Comparison of ENCODE assay signal across 8 mouse cellular contexts in genomic region chr4:32984242-32984641, GRCm38 (mm10). TPM values are rescaled to one million over a fixed set of nuclear protein-coding genes. Genes with fewer than 3 reads are reported as not detected.
A peak's percentile ranks its signal among the peaks of the same experiment; 100 is the strongest.
DNase-seq lines count a peak whose midpoint lies in the region; ATAC-seq and TF ChIP-seq lines count a peak whose summit lies in the region.

No protein-coding gene starts in this region.

- DNase-seq in kidney, postnatal 0 days (ENCODE audit: low spot score), result peak; percentile 44
- no peak for DNase-seq in kidney, postnatal 10 days
- peak; percentile 54 for DNase-seq in brain, adult 2 months (ENCODE audit: low read depth, low spot score)
- peak; percentile 51 for DNase-seq in forebrain, postnatal 0 days
- no peak for DNase-seq in gastrocnemius, postnatal 10 days
- no peak for DNase-seq in adipocyte (ENCODE audit: low spot score)

- H3K36me3 ChIP-seq in kidney, postnatal 0 days (ENCODE audit: insufficient read depth, low read length), result no peaks in the 10 kb centered on the region
- no peaks in the 10 kb centered on the region for H3K36me3 ChIP-seq in forebrain, postnatal 0 days (ENCODE audit: insufficient read depth)
- no peaks in the 10 kb centered on the region for H3K36me3 ChIP-seq in liver, embryonic 12.5 days
- no peaks in the 10 kb centered on the region for H3K36me3 ChIP-seq in stomach, embryonic 15.5 days

- H3K9me3 ChIP-seq in kidney, postnatal 0 days (replicated peaks; ENCODE audit: low read length), result no peaks in the 10 kb centered on the region
- H3K9me3 ChIP-seq in forebrain, postnatal 0 days (ENCODE audit: low read length), result no peaks in the 10 kb centered on the region
- H3K9me3 ChIP-seq in liver, embryonic 12.5 days (replicated peaks), result peaks cover 4% of the 10 kb centered on the region; the same call in 1 of the 2 replicates
- H3K9me3 ChIP-seq in stomach, embryonic 15.5 days, result no peaks in the 10 kb centered on the region

- peak overlapping the region; percentile 77 for H3K9ac ChIP-seq in kidney, postnatal 0 days (ENCODE audit: low read depth, low read length)
- H3K9ac ChIP-seq in forebrain, postnatal 0 days, result peak overlapping the region; percentile 85
- peak overlapping the region; percentile 78 for H3K9ac ChIP-seq in liver, embryonic 12.5 days
- no peak overlapping the region for H3K9ac ChIP-seq in stomach, embryonic 15.5 days

- WGBS in kidney, postnatal 0 days, result 2% methylated on average over 13 of the region's 13 CpGs
- WGBS in forebrain, postnatal 0 days, result under 1% methylated on average over 13 of the region's 13 CpGs
- 4% methylated on average over 13 of the region's 13 CpGs for WGBS in liver, embryonic 12.5 days (ENCODE audit: insufficient replicate concordance)
- 4% methylated on average over 13 of the region's 13 CpGs for WGBS in stomach, embryonic 15.5 days

- peaks cover 12% of the 10 kb centered on the region for H3K4me1 ChIP-seq in kidney, postnatal 0 days (replicated peaks; ENCODE audit: insufficient read depth, low read length)
- peaks cover 8% of the 10 kb centered on the region; the same call in 1 of the 2 replicates for H3K4me1 ChIP-seq in forebrain, postnatal 0 days (ENCODE audit: insufficient read depth)
- H3K4me1 ChIP-seq in liver, embryonic 12.5 days, result peaks cover 85% of the 10 kb centered on the region
- no peaks in the 10 kb centered on the region for H3K4me1 ChIP-seq in stomach, embryonic 15.5 days

- peak overlapping the region; percentile 100 for H3K4me2 ChIP-seq in kidney, postnatal 0 days (ENCODE audit: low read length)
- H3K4me2 ChIP-seq in forebrain, postnatal 0 days (ENCODE audit: low read depth), result peak overlapping the region; percentile 88
- H3K4me2 ChIP-seq in liver, embryonic 12.5 days, result peak overlapping the region; percentile 99
- peak overlapping the region; percentile 98 for H3K4me2 ChIP-seq in stomach, embryonic 15.5 days

- H3K27ac ChIP-seq in kidney, postnatal 0 days, result peak overlapping the region; percentile 85; the same call in 1 of the 2 replicates
- peak overlapping the region; percentile 45; the same call in 1 of the 2 replicates for H3K27ac ChIP-seq in forebrain, postnatal 0 days (ENCODE audit: low read depth, low read length)
- no peak overlapping the region for H3K27ac ChIP-seq in liver, embryonic 12.5 days
- no peak overlapping the region for H3K27ac ChIP-seq in stomach, embryonic 15.5 days

- no peaks in the 10 kb centered on the region for H3K27me3 ChIP-seq in kidney, postnatal 0 days (ENCODE audit: insufficient read depth, low read length)
- H3K27me3 ChIP-seq in forebrain, postnatal 0 days (ENCODE audit: insufficient read depth, low read length), result no peaks in the 10 kb centered on the region
- H3K27me3 ChIP-seq in liver, embryonic 12.5 days (replicated peaks), result peaks cover 70% of the 10 kb centered on the region
- no peaks in the 10 kb centered on the region for H3K27me3 ChIP-seq in stomach, embryonic 15.5 days (replicated peaks)

- no peak for TF ChIP-seq CTCF in kidney, postnatal 0 days (IDR thresholded peaks at IDR 0.05; ENCODE audit: low read depth)
- no peak for TF ChIP-seq CTCF in forebrain, postnatal 0 days (IDR thresholded peaks at IDR 0.05; ENCODE audit: low read depth)

- peak overlapping the region; percentile 70 for H3K4me3 ChIP-seq in kidney, postnatal 0 days (replicated peaks; ENCODE audit: low read depth, low read length)
- peak overlapping the region; percentile 93 for H3K4me3 ChIP-seq in forebrain, postnatal 0 days (ENCODE audit: low read depth, low read length)
- H3K4me3 ChIP-seq in liver, embryonic 12.5 days, result peak overlapping the region; percentile 71
- peak overlapping the region; percentile 64 for H3K4me3 ChIP-seq in stomach, embryonic 15.5 days (replicated peaks)

- no peak for ATAC-seq in kidney, postnatal 0 days (replicated peaks; ENCODE audit: low FRiP score, low read depth)
- ATAC-seq in forebrain, postnatal 0 days, result no peak
- no peak for ATAC-seq in liver, embryonic 12.5 days
- ATAC-seq in stomach, embryonic 15.5 days (ENCODE audit: insufficient read depth, low FRiP score, low read depth), result no peak

RNA-seq across cellular contexts. Expression of gene Rragd, which starts 1.4 kb away (rescaled TPM):
- 24.0 and 26.8 TPM in 2 replicates for polyA plus RNA-seq in kidney, postnatal 0 days (2015; fragmentation: Nextera tagmentation; extraction: Ambion mirVana)
- total RNA-seq in forebrain, postnatal 0 days (2014; rRNA removed), result 45.3 and 53.0 TPM in 2 replicates
- 21.8 and 30.6 TPM in 2 replicates for polyA plus RNA-seq in forebrain, postnatal 0 days (2015; fragmentation: Nextera tagmentation; extraction: Ambion mirVana)
- polyA plus RNA-seq in liver, embryonic 12.5 days (2016; fragmentation: Nextera tagmentation; extraction: Ambion mirVana), result 4.0 and 4.3 TPM in 2 replicates
- polyA plus RNA-seq in stomach, embryonic 15.5 days (2015; fragmentation: Nextera tagmentation; extraction: Ambion mirVana), result 8.9 and 13.0 TPM in 2 replicates
- 10 to 100 TPM; 85.6 to 93.7 TPM for total RNA-seq in gastrocnemius, postnatal 10 days (2021)

RNA-seq across cellular contexts. Expression of gene Ankrd6, which starts 33.6 kb away (rescaled TPM):
- polyA plus RNA-seq in kidney, postnatal 0 days (2015; fragmentation: Nextera tagmentation; extraction: Ambion mirVana), result 8.5 and 9.2 TPM in 2 replicates
- total RNA-seq in forebrain, postnatal 0 days (2014; rRNA removed), result 30.3 and 39.8 TPM in 2 replicates
- 15.1 and 18.4 TPM in 2 replicates for polyA plus RNA-seq in forebrain, postnatal 0 days (2015; fragmentation: Nextera tagmentation; extraction: Ambion mirVana)
- polyA plus RNA-seq in liver, embryonic 12.5 days (2016; fragmentation: Nextera tagmentation; extraction: Ambion mirVana), result 1.3 and 1.5 TPM in 2 replicates
- polyA plus RNA-seq in stomach, embryonic 15.5 days (2015; fragmentation: Nextera tagmentation; extraction: Ambion mirVana), result 4.5 and 5.4 TPM in 2 replicates
- total RNA-seq in gastrocnemius, postnatal 10 days (2021), result 1 to 10 TPM; 2.9 to 3.5 TPM

RNA-seq across cellular contexts. Expression of gene Ube2j1, which starts 47.0 kb away (rescaled TPM):
- polyA plus RNA-seq in kidney, postnatal 0 days (2015; fragmentation: Nextera tagmentation; extraction: Ambion mirVana), result 39.6 and 44.7 TPM in 2 replicates
- 88.5 and 106 TPM in 2 replicates for total RNA-seq in forebrain, postnatal 0 days (2014; rRNA removed)
- 53.6 and 61.2 TPM in 2 replicates for polyA plus RNA-seq in forebrain, postnatal 0 days (2015; fragmentation: Nextera tagmentation; extraction: Ambion mirVana)
- polyA plus RNA-seq in liver, embryonic 12.5 days (2016; fragmentation: Nextera tagmentation; extraction: Ambion mirVana), result 34.2 and 36.0 TPM in 2 replicates
- polyA plus RNA-seq in stomach, embryonic 15.5 days (2015; fragmentation: Nextera tagmentation; extraction: Ambion mirVana), result 42.3 and 45.4 TPM in 2 replicates
- 10 to 100 TPM; 60.1 to 66.0 TPM for total RNA-seq in gastrocnemius, postnatal 10 days (2021)

Comparison
In these comparisons a context has a peak if more than half of its experiments do, and no peak if none do; other contexts are left out.
1. DNase-seq: peak in kidney, postnatal 0 days (single experiment), brain, adult 2 months (single experiment) and forebrain, postnatal 0 days (single experiment); none in kidney, postnatal 10 days (single experiment), gastrocnemius, postnatal 10 days (single experiment) and adipocyte (single experiment).
2. H3K27ac ChIP-seq: peak in kidney, postnatal 0 days (single experiment) and forebrain, postnatal 0 days (single experiment); none in liver, embryonic 12.5 days (single experiment) and stomach, embryonic 15.5 days (single experiment).
3. Peak in every context shown above with its lines, with median percentiles within 50 percentile points of each other: H3K4me2 ChIP-seq and H3K4me3 ChIP-seq.